Comparison of ENCODE assay signal across 8 mouse cellular contexts in the genomic region with DNA sequence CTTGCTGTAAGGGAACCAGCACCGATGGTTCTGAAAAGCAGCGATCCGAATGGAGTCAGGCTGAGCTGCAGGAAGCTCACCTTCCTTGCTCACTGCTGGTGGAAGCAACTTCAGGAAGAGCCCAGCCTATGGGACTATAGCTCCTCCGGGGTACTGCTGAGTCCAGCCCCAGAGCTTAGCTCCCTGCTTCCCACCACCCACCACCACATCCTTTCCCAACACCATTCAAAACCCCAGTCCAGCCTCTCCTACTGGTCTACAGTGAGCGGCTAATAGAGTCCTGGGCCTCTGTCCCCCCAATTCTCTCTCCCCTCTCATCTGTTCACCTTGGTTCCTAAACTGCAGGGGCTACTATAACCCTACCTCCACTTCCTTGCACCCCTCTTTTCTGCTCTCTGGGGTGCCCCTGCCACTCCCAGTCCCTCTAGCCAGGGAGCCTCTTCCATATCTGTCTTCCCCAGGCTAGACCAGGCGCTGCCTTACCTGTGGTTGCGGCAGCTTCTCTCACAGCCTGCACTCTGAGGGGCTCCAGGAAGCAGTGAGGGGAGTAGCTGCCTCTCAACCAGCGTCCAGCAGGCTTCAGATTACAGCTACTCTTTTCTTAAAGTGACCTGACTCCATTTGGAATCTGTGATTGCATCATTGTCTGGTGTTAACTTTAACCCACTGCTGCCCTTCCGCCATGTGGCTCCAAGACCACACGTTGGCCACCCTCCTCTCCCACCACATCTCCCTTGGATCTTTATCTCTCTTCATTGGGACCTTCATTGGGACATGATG. TPM values are rescaled to one million over a fixed set of nuclear protein-coding genes. Genes with fewer than 3 reads are reported as not detected.
DNase-seq lines count a peak whose midpoint lies in the region; ATAC-seq lines count a peak whose summit lies in the region.

TSS of gene Serpinf1 (minus strand) at position 689 of the 780 bp plus-strand sequence.

- no peak for DNase-seq in lung, adult 18-20 months
- peak; percentile 62 for DNase-seq in limb, embryonic 10.5 days (ENCODE audit: low spot score)

- peaks cover 3% of the 10 kb centered on the region for H3K4me1 ChIP-seq in lung, embryonic 16.5 days (replicated peaks; ENCODE audit: control insufficient read depth, insufficient read depth, low read length)
- peaks cover 28% of the 10 kb centered on the region for H3K4me1 ChIP-seq in embryonic facial prominence, embryonic 12.5 days
- peaks cover 18% of the 10 kb centered on the region for H3K4me1 ChIP-seq in heart, embryonic 13.5 days
- H3K4me1 ChIP-seq in limb, embryonic 10.5 days: peaks cover 32% of the 10 kb centered on the region
- no peaks in the 10 kb centered on the region for H3K4me1 ChIP-seq in neural tube, embryonic 13.5 days (replicated peaks)

- peak within 1 kb of the TSS; percentile 35 for H3K4me3 ChIP-seq in lung, embryonic 16.5 days (ENCODE audit: low read length)
- peak within 1 kb of the TSS; percentile 64 for H3K4me3 ChIP-seq in embryonic facial prominence, embryonic 12.5 days
- H3K4me3 ChIP-seq in heart, embryonic 13.5 days: peak within 1 kb of the TSS; percentile 47
- H3K4me3 ChIP-seq in limb, embryonic 10.5 days: peak within 1 kb of the TSS; percentile 68
- H3K4me3 ChIP-seq in neural tube, embryonic 13.5 days: peak within 1 kb of the TSS; percentile 27

- H3K9ac ChIP-seq in lung, embryonic 16.5 days (ENCODE audit: low read length): peak within 1 kb of the TSS; percentile 41
- H3K9ac ChIP-seq in embryonic facial prominence, embryonic 12.5 days: peak within 1 kb of the TSS; percentile 64
- peak within 1 kb of the TSS; percentile 76 for H3K9ac ChIP-seq in heart, embryonic 13.5 days
- peak within 1 kb of the TSS; percentile 42; the same call in 1 of the 2 replicates for H3K9ac ChIP-seq in neural tube, embryonic 13.5 days

- 24% methylated on average over 10 of the region's 10 CpGs for WGBS in lung, embryonic 16.5 days
- 15% methylated on average over 10 of the region's 10 CpGs for WGBS in embryonic facial prominence, embryonic 12.5 days
- WGBS in heart, embryonic 13.5 days: 40% methylated on average over 10 of the region's 10 CpGs
- 31% methylated on average over 10 of the region's 10 CpGs for WGBS in limb, embryonic 10.5 days
- WGBS in neural tube, embryonic 13.5 days: 46% methylated on average over 10 of the region's 10 CpGs

- no peaks in the 10 kb centered on the region for H3K9me3 ChIP-seq in lung, embryonic 16.5 days (ENCODE audit: control insufficient read depth, low read length)
- H3K9me3 ChIP-seq in embryonic facial prominence, embryonic 12.5 days: no peaks in the 10 kb centered on the region
- H3K9me3 ChIP-seq in heart, embryonic 13.5 days: no peaks in the 10 kb centered on the region
- no peaks in the 10 kb centered on the region for H3K9me3 ChIP-seq in limb, embryonic 10.5 days (replicated peaks)
- H3K9me3 ChIP-seq in neural tube, embryonic 13.5 days: no peaks in the 10 kb centered on the region

- no peak within 1 kb of the TSS for H3K27ac ChIP-seq in lung, embryonic 16.5 days (ENCODE audit: low read length)
- peak within 1 kb of the TSS; percentile 84 for H3K27ac ChIP-seq in embryonic facial prominence, embryonic 12.5 days
- H3K27ac ChIP-seq in heart, embryonic 13.5 days (replicated peaks): no peak within 1 kb of the TSS
- H3K27ac ChIP-seq in limb, embryonic 10.5 days: peak within 1 kb of the TSS; percentile 88
- no peak within 1 kb of the TSS for H3K27ac ChIP-seq in neural tube, embryonic 13.5 days (replicated peaks)

- H3K27me3 ChIP-seq in lung, embryonic 16.5 days (ENCODE audit: control insufficient read depth, insufficient read depth, low read depth, low read length): no peaks in the 10 kb centered on the region
- no peaks in the 10 kb centered on the region for H3K27me3 ChIP-seq in embryonic facial prominence, embryonic 12.5 days
- H3K27me3 ChIP-seq in heart, embryonic 13.5 days (replicated peaks): no peaks in the 10 kb centered on the region
- H3K27me3 ChIP-seq in limb, embryonic 10.5 days (ENCODE audit: low read depth, poor library complexity, severe bottlenecking): no peaks in the 10 kb centered on the region
- H3K27me3 ChIP-seq in neural tube, embryonic 13.5 days: no peaks in the 10 kb centered on the region

- ATAC-seq in lung, embryonic 16.5 days (ENCODE audit: low read depth): peak; percentile 67
- ATAC-seq in embryonic facial prominence, embryonic 12.5 days (ENCODE audit: insufficient number of reproducible peaks, insufficient read depth, low FRiP score, low TSS enrichment): peak; percentile 39; the same call in 1 of the 2 replicates
- ATAC-seq in heart, embryonic 13.5 days (ENCODE audit: extremely low read depth, insufficient number of reproducible peaks, low FRiP score, low TSS enrichment): no peak
- no peak for ATAC-seq in neural tube, embryonic 13.5 days (ENCODE audit: low read depth)
- ATAC-seq in frontal cortex, adult (ENCODE audit: low TSS enrichment): no peak
- no peak for ATAC-seq in CD4-positive, CD25-positive, alpha-beta regulatory T cell, adult 4 months

- peak within 1 kb of the TSS; percentile 41 for H3K4me2 ChIP-seq in lung, embryonic 16.5 days (ENCODE audit: low read depth, low read length)
- H3K4me2 ChIP-seq in embryonic facial prominence, embryonic 12.5 days (replicated peaks): peak within 1 kb of the TSS; percentile 83
- peak within 1 kb of the TSS; percentile 61 for H3K4me2 ChIP-seq in heart, embryonic 13.5 days
- H3K4me2 ChIP-seq in neural tube, embryonic 13.5 days: peak within 1 kb of the TSS; percentile 29

- H3K36me3 ChIP-seq in lung, embryonic 16.5 days (ENCODE audit: control insufficient read depth, insufficient read depth, low read length): no peaks in the 10 kb centered on the region
- H3K36me3 ChIP-seq in embryonic facial prominence, embryonic 12.5 days: peaks cover 8% of the 10 kb centered on the region; the same call in 1 of the 2 replicates
- no peaks in the 10 kb centered on the region for H3K36me3 ChIP-seq in heart, embryonic 13.5 days
- peaks cover 18% of the 10 kb centered on the region for H3K36me3 ChIP-seq in limb, embryonic 10.5 days
- H3K36me3 ChIP-seq in neural tube, embryonic 13.5 days: no peaks in the 10 kb centered on the region

RNA-seq across cellular contexts. Expression of gene Serpinf1, which starts in this region (rescaled TPM):
- 61.3 and 67.5 TPM in 2 replicates for polyA plus RNA-seq in lung, embryonic 16.5 days (2015; fragmentation: Nextera tagmentation; extraction: Ambion mirVana)
- 224 and 237 TPM in 2 replicates for polyA plus RNA-seq in embryonic facial prominence, embryonic 12.5 days (2016; fragmentation: Nextera tagmentation; extraction: Ambion mirVana)
- polyA plus RNA-seq in heart, embryonic 13.5 days (2015; fragmentation: Nextera tagmentation; extraction: Ambion mirVana): 30.2 and 34.2 TPM in 2 replicates
- 214 and 217 TPM in 2 replicates for polyA plus RNA-seq in limb, embryonic 10.5 days (2016; fragmentation: Nextera tagmentation; extraction: Ambion mirVana)
- polyA plus RNA-seq in neural tube, embryonic 13.5 days (2015; fragmentation: Nextera tagmentation; extraction: Ambion mirVana): 60.8 and 74.9 TPM in 2 replicates
- 1 to 10 TPM; 3.4 to 6.9 TPM for polyA plus RNA-seq in CD4-positive, CD25-positive, alpha-beta regulatory T cell, adult 4 months (2017; shearing (Covaris generic))

Comparison
In these comparisons a context has a peak if more than half of its experiments do, and no peak if none do; other contexts are left out.
1. ATAC-seq: peak in lung, embryonic 16.5 days (single experiment) and embryonic facial prominence, embryonic 12.5 days (single experiment); none in heart, embryonic 13.5 days (single experiment), neural tube, embryonic 13.5 days (single experiment), frontal cortex, adult (single experiment) and CD4-positive, CD25-positive, alpha-beta regulatory T cell, adult 4 months (single experiment).
2. H3K27ac ChIP-seq: peak in embryonic facial prominence, embryonic 12.5 days (single experiment) and limb, embryonic 10.5 days (single experiment); none in lung, embryonic 16.5 days (single experiment), heart, embryonic 13.5 days (single experiment) and neural tube, embryonic 13.5 days (single experiment).
3. H3K4me2 ChIP-seq: peak in every context shown above with its lines; median percentile 83 in embryonic facial prominence, embryonic 12.5 days; 61 in heart, embryonic 13.5 days; 41 in lung, embryonic 16.5 days; 29 in neural tube, embryonic 13.5 days.
4. Peak in every context shown above with its lines, with median percentiles within 50 percentile points of each other: H3K4me3 ChIP-seq and H3K9ac ChIP-seq.